Mouse (Mus musculus) heart, embryonic 14.5 days (tissue): ENCODE data around the gene Taldo1. TPM values are rescaled to one million over a fixed set of nuclear protein-coding genes. Genes with fewer than 3 reads are reported as not detected.
A peak's percentile ranks its signal among the peaks of the same experiment; 100 is the strongest.

Experiments
- ATAC-seq: fragments of 200-750 bp; cut with Nextera tagmentation; 2 replicates; pipeline ENCODE4 v1.8.0; 2017; ENCODE audit warnings: low read depth, moderate TSS enrichment; ENCODE audit not compliant: insufficient number of reproducible peaks, insufficient read depth, low FRiP score
- H3K27ac ChIP-seq, 2 experiments: fragments of 200-500 bp in 1 of 2; fragments of 300-500 bp in 1 of 2; sonication (generic) in 1 of 2; replicated peaks in 1 of 2; 2 replicates each; pipeline ENCODE4 v1.5.1; 2012 to 2014; ENCODE audit warnings: low read depth in 2 of 2, low read length in 2 of 2, control low read depth in 1 of 2, mild to moderate bottlenecking in 1 of 2, mixed read lengths in 1 of 2; ENCODE audit not compliant: control insufficient read depth in 1 of 2, insufficient read depth in 1 of 2
- H3K27me3 ChIP-seq: fragments of 300-500 bp; sonication (generic); 2 replicates; pipeline ENCODE4 v1.6.1; 2014; ENCODE audit warnings: mild to moderate bottlenecking, low read length, control low read depth; ENCODE audit not compliant: control insufficient read depth, insufficient read depth
- H3K36me3 ChIP-seq: fragments of 300-500 bp; sonication (generic); 2 replicates; pipeline ENCODE4 v1.6.1; 2014; ENCODE audit warnings: mild to moderate bottlenecking, control low read depth, low read length, mixed read lengths; ENCODE audit not compliant: control insufficient read depth, insufficient read depth
- H3K4me1 ChIP-seq, 2 experiments: fragments of 200-500 bp in 1 of 2; fragments of 300-500 bp in 1 of 2; sonication (generic) in 1 of 2; 2 replicates each; pipeline ENCODE4 v1.6.1; 2012 to 2014; ENCODE audit warnings: low read length in 2 of 2, control low read depth in 1 of 2, mixed read lengths in 1 of 2; ENCODE audit not compliant: control insufficient read depth in 2 of 2, insufficient read depth in 2 of 2
- H3K4me2 ChIP-seq: fragments of 300-500 bp; sonication (generic); 2 replicates; pipeline ENCODE4 v1.6.1; 2014; ENCODE audit warnings: mild to moderate bottlenecking, low read length
- H3K4me3 ChIP-seq, 2 experiments: fragments of 200-500 bp in 1 of 2; fragments of 300-500 bp in 1 of 2; sonication (generic) in 1 of 2; 2 replicates each; pipeline ENCODE4 v1.5.1; 2012 to 2014; ENCODE audit warnings: low read length in 2 of 2, mild to moderate bottlenecking in 2 of 2, control low read depth in 1 of 2, low read depth in 1 of 2, moderate library complexity in 1 of 2; ENCODE audit not compliant: control insufficient read depth in 1 of 2, insufficient read depth in 1 of 2
- H3K9ac ChIP-seq: fragments of 300-500 bp; sonication (generic); 2 replicates; pipeline ENCODE4 v1.6.1; 2014; ENCODE audit warnings: mild to moderate bottlenecking, low read length
- H3K9me3 ChIP-seq: fragments of 300-500 bp; sonication (generic); 2 replicates; pipeline ENCODE4 v1.6.1; 2016; ENCODE audit warnings: low read length, control low read depth; ENCODE audit not compliant: control insufficient read depth
- WGBS: fragments of 180-500 bp; shearing (Covaris S2); extraction: QIAGEN DNeasy Blood & Tissue Kit; methylation state at CpG from one replicate; pipeline ENCODE4 v1.1.7; 2014; 5-methylcytosine and 5-hydroxymethylcytosine counted together
- polyA plus RNA-seq: library from polyadenylated mRNA; unstranded; fragments of >200 nt; fragmentation: Nextera tagmentation; extraction: Ambion mirVana; gene quantifications from 2 replicates; pipeline ENCODE4 v1.2.1, GENCODE M21; 2014

Taldo1 gene
- polyA plus RNA-seq, 1 experiment from 2014 or later, result 221 TPM

DNA sequence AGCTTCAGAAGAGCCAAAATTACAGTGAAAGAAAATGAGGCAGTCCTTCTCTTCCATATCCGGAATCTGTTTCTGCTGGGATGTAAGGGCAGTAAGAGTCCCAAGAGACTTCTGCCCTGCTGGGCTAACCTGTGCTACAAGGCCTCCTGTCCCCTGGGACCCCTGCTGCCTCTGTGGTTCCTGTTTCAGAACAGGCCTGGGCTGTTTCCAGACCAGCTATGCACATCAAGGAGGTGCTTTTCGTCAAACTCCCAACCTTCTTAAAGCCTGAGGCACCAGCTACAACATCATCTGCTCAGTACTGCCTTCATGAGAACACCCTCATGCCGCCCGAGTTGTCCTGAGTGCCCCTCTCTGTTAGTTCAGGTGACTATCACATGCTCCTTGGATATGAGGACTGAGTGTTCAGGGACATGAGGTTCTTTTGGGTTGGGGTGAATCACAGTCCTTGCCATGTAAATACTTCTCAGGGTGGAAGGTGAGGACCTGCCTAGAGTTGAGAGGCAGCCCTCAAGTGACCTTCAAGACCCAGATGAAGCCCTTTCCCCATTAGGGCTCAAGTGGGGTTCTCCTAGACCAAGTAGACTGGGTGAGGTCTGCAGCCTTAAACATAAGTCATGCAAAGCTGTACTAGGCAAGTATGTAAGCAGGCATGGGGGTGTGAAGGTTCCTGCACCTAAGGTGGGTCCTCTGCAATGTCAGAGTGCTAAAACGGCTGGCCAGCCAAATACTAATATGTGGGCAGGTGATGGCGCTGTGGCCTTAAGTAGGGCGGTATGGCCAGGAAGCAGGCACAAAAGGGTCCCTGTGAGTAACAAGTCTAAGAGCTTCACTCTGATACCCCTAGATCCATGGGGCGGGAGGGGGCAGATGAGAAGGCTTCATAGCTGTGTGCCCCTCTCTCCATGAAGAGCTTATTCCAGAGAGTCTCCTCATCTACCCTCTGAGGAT is 26.0 kb downstream of the Taldo1 start:
- no peaks in the 10 kb centered on the region for H3K27me3 ChIP-seq
- no peak overlapping the region for H3K4me3 ChIP-seq
- H3K9me3 ChIP-seq, result no peaks in the 10 kb centered on the region
- no peak overlapping the region for H3K4me2 ChIP-seq
- 63% methylated on average over 8 of the region's 8 CpGs for WGBS
- H3K4me1 ChIP-seq, result peaks cover 0 to 3% of the 10 kb centered on the region in 2 experiments; a peak in 2 of 4 replicates
- H3K27ac ChIP-seq, result no peak overlapping the region
- H3K36me3 ChIP-seq, result no peaks in the 10 kb centered on the region
- no peak overlapping the region for H3K9ac ChIP-seq
- ATAC-seq, result no peak

- 58% methylated on average over 7 of the region's 7 CpGs for WGBS
- H3K27me3 ChIP-seq, result no peaks in the 10 kb centered on the region
- H3K4me3 ChIP-seq, result no peak overlapping the region
- no peak overlapping the region for H3K27ac ChIP-seq
- no peaks in the 10 kb centered on the region; a peak in 1 of 4 replicates for H3K4me1 ChIP-seq
- H3K9me3 ChIP-seq, result no peaks in the 10 kb centered on the region
- no peaks in the 10 kb centered on the region for H3K36me3 ChIP-seq
- no peak overlapping the region for H3K4me2 ChIP-seq
- no peak overlapping the region for H3K9ac ChIP-seq
- no peak for ATAC-seq
Observed at GRCm38 (mm10) chr7:141418970-141419369, 27.0 kb downstream of the Taldo1 start.

DNA sequence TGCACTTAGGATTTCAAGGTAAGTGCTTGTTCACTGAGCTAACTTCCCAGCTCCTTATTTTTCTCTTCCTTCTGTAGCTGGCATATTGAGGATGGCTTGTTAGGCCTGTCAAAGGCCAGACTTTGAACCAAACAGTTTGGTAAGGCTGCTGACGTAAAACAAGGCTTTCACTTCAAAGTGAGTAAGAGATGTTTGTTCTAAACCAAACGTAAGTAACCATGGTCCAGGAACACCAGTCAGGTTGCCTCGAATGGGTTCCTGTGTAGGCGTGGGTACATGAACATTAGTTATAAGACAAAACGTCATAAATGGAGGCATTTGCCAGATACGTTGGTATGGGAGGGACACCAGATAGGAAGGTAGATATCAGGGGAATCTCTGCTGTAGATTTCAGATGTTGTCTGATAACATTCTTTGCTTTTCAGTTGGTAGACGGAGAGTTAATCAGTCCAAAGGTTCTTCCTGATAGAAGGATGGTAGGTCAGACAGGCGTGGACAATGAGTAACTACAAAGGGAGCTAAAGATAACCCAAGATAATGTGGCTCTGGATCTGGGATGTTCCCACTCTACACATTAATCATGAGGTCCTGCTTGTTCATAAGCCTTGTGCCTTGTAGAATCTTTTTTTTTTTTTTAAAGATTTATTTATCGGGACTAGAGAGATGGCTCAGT is 28.2 kb downstream of the Taldo1 start:
- Histone ChIP-seq H3K4me2 (no peak overlapping the region), H3K27me3 (no peaks in the 10 kb centered on the region), H3K4me3 (no peak overlapping the region), H3K27ac (no peak overlapping the region), H3K9ac (no peak overlapping the region), H3K9me3 (no peaks in the 10 kb centered on the region), H3K36me3 (no peaks in the 10 kb centered on the region), H3K4me1 (no peaks in the 10 kb centered on the region)
- no peak for ATAC-seq
- 72% methylated on average over 9 of the region's 9 CpGs for WGBS

- H3K36me3 ChIP-seq, result no peaks in the 10 kb centered on the region
- H3K4me2 ChIP-seq, result no peak overlapping the region
- ATAC-seq, result no peak
- no peak overlapping the region for H3K9ac ChIP-seq
- no peaks in the 10 kb centered on the region for H3K27me3 ChIP-seq
- peaks cover 4 to 5% of the 10 kb centered on the region in 2 experiments for H3K4me1 ChIP-seq
- H3K9me3 ChIP-seq, result no peaks in the 10 kb centered on the region
- 65% methylated on average over 4 of the region's 4 CpGs for WGBS
- H3K4me3 ChIP-seq, result no peak overlapping the region
- H3K27ac ChIP-seq, result no peak overlapping the region
Observed at GRCm38 (mm10) chr7:141423811-141424210, 31.8 kb downstream of the Taldo1 start.

GRCm38 (mm10) chr7:141426948-141427730 is 35.1 kb downstream of the Taldo1 start:
- Histone ChIP-seq H3K27me3 (no peaks in the 10 kb centered on the region), H3K9ac (no peak overlapping the region), H3K4me1 (peaks cover 18 to 22% of the 10 kb centered on the region in 2 experiments), H3K36me3 (peaks cover 20% of the 10 kb centered on the region), H3K9me3 (no peaks in the 10 kb centered on the region), H3K27ac (no peak overlapping the region), H3K4me2 (no peak overlapping the region), H3K4me3 (no peak overlapping the region)
- WGBS, result 79% methylated on average over 12 of the region's 12 CpGs
- no peak for ATAC-seq

GRCm38 (mm10) chr7:141428701-141429100 is 36.7 kb downstream of the Taldo1 start:
- no peak overlapping the region for H3K27ac ChIP-seq
- peak overlapping the region; percentile 51; the same call in 1 of the 2 replicates for H3K9ac ChIP-seq
- 48% methylated on average over 5 of the region's 5 CpGs for WGBS
- H3K9me3 ChIP-seq, result no peaks in the 10 kb centered on the region
- no peak for ATAC-seq
- H3K4me3 ChIP-seq, result peak overlapping the region; percentile 17 to 28; a peak in 2 of 4 replicates
- H3K36me3 ChIP-seq, result peaks cover 31% of the 10 kb centered on the region
- H3K4me1 ChIP-seq, result peaks cover 18 to 23% of the 10 kb centered on the region in 2 experiments
- peak overlapping the region; percentile 57 for H3K4me2 ChIP-seq
- no peaks in the 10 kb centered on the region for H3K27me3 ChIP-seq

DNA sequence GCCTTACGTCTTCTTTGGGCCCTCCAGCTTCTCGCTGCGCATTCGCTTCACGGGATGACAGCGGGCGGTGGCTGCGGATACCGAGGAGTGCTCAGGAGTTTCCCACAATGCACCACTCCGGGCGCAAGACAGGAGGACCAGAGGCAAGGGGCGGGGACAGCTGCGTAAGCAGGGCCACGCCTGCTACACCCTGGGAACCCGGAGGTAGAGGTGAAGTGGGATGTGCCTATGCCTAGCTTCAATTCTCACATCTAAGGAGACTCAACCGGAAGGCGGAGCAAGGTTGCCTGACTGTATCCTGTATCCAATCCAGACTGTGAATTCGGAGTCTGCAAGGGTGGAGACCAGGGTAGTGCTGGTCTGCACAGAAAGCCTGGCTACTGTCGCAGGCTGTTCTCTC is 37.3 kb downstream of the Taldo1 start, which contains the start of gene Cend1:
Gene Cend1, minus strand, starts transcription at position 182 of the 400 bp plus-strand sequence.
- H3K4me2 ChIP-seq, result peak within 1 kb of the TSS; percentile 57
- H3K4me3 ChIP-seq, result peak within 1 kb of the TSS; percentile 17 to 28; a peak in 3 of 4 replicates
- peaks cover 34% of the 10 kb centered on the region for H3K36me3 ChIP-seq
- H3K27ac ChIP-seq, result peak within 1 kb of the TSS; percentile 39 to 55; a peak in 3 of 4 replicates
- peaks cover 23 to 29% of the 10 kb centered on the region in 2 experiments for H3K4me1 ChIP-seq
- 3% methylated on average over 19 of the region's 19 CpGs for WGBS
- ATAC-seq, result peak; percentile 38
- H3K9ac ChIP-seq, result peak within 1 kb of the TSS; percentile 51; the same call in 1 of the 2 replicates
- H3K9me3 ChIP-seq, result no peaks in the 10 kb centered on the region
- no peaks in the 10 kb centered on the region for H3K27me3 ChIP-seq
